Mouse (Mus musculus) kidney, adult 2 months (tissue): ENCODE measurements around the gene Ppp1r27. TPM values are rescaled to one million over a fixed set of nuclear protein-coding genes. Genes with fewer than 3 reads are reported as not detected.
"Not testable (repeated sequence)": the region's sequence is repeated elsewhere in the genome, so short reads cannot be mapped to it uniquely, and the experiment has no call there.

ENCODE experiments used
- DNase-seq: peaks from one replicate; pipeline ENCODE4 v3.0.0; 2021
- H3K27ac ChIP-seq: fragments of 200-500 bp; 2 replicates; pipeline ENCODE4 v1.5.1; 2012; ENCODE audit warnings: low read depth, low read length, control low read depth, inconsistent platforms; ENCODE audit not compliant: insufficient read depth
- H3K27me3 ChIP-seq: fragments of 200-500 bp; replicated peaks from 2 replicates; pipeline ENCODE4 v1.6.1; 2012; ENCODE audit warnings: mild to moderate bottlenecking, moderate library complexity, low read length, inconsistent platforms; ENCODE audit not compliant: control insufficient read depth, insufficient read depth
- H3K36me3 ChIP-seq: fragments of 200-500 bp; 2 replicates; pipeline ENCODE4 v1.6.1; 2012; ENCODE audit warnings: mild to moderate bottlenecking, moderate library complexity, low read length, inconsistent platforms; ENCODE audit not compliant: control insufficient read depth, insufficient read depth
- H3K4me1 ChIP-seq: fragments of 200-500 bp; 2 replicates; pipeline ENCODE4 v1.6.1; 2011; ENCODE audit warnings: low read length; ENCODE audit not compliant: control insufficient read depth, insufficient read depth
- H3K4me3 ChIP-seq: fragments of 200-500 bp; 2 replicates; pipeline ENCODE4 v1.5.1; 2011; ENCODE audit warnings: mild to moderate bottlenecking, low read depth, low read length, control low read depth; ENCODE audit not compliant: insufficient read depth
- CTCF ChIP-seq: fragments of 200-500 bp; conservative IDR thresholded peaks from 2 replicates; pipeline ENCODE4 v1.5.1; 2011; ENCODE audit warnings: low read depth, mild to moderate bottlenecking, control low read depth, low read length, moderate library complexity, mixed read lengths; ENCODE audit not compliant: insufficient read depth, insufficient read length
- POLR2A ChIP-seq: fragments of 200-500 bp; IDR thresholded peaks from one replicate; pipeline ENCODE4 v1.6.1; 2011; ENCODE audit warnings: low read depth, low read length, control low read depth
- WGBS: fragments of 180-500 bp; shearing (Covaris S2); methylation state at CpG from one replicate; pipeline ENCODE4 v1.1.7; 2018; 5-methylcytosine and 5-hydroxymethylcytosine counted together
- polyA plus RNA-seq: library from polyadenylated mRNA; depleted of rRNA; stranded (reverse); fragments of >200 nt; gene quantifications from 2 replicates; pipeline ENCODE4 v1.2.3, GENCODE M21; 2012

Gene Ppp1r27
- polyA plus RNA-seq, 1 experiment: 9.5 TPM

DNA sequence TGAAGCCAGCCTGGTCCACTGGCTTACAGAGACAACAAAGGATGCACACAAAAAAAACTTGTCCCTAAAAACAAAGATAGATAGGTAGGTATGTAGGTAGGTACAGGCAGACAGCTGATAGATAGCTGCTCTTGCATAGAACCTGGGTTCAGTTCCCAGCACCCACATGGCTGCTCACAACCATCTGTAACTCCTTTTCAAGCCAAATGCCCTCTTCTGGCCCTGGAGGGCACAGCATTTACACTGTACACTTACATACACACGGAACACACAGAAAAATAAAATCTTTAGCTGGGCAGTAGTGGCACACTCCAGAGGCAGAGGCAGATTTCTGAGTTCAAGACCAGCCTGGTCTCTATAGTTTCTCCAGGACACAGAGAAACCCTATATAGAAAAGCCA lies 33.0 kb upstream of the Ppp1r27 start:
- DNase-seq: no peak
- WGBS: 95% methylated on average over 1 of the region's 1 CpGs
- no peak overlapping the region for H3K4me3 ChIP-seq
- TF ChIP-seq CTCF (no peak), POLR2A (no peak)
- H3K27ac ChIP-seq: no peak overlapping the region
- H3K27me3 ChIP-seq: no peaks in the 10 kb centered on the region
- peaks cover under 1% of the 10 kb centered on the region; the same call in 1 of the 2 replicates for H3K36me3 ChIP-seq
- peaks cover 16% of the 10 kb centered on the region for H3K4me1 ChIP-seq

- 95% methylated on average over 2 of the region's 2 CpGs for WGBS
- not testable (repeated sequence) for H3K27ac ChIP-seq, H3K27me3 ChIP-seq, H3K4me3 ChIP-seq, DNase-seq, H3K36me3 ChIP-seq
- peaks cover 25% of the 10 kb centered on the region for H3K4me1 ChIP-seq
Measured at GRCm38 (mm10) chr11:120582982-120583293, 32.0 kb upstream of the Ppp1r27 start.

GRCm38 (mm10) chr11:120582268-120582981 lies 31.5 kb upstream of the Ppp1r27 start:
- H3K27ac ChIP-seq: peak overlapping the region; percentile 98; the same call in 1 of the 2 replicates
- DNase-seq: peak; percentile 67
- H3K27me3 ChIP-seq: no peaks in the 10 kb centered on the region
- H3K4me3 ChIP-seq: peak overlapping the region; percentile 95; the same call in 1 of the 2 replicates
- 61% methylated on average over 8 of the region's 8 CpGs for WGBS
- TF ChIP-seq POLR2A: no peak
- 0 out of 2 replicates have a peak, but pooled peaks have one; percentile 13 for TF ChIP-seq CTCF
- H3K36me3 ChIP-seq: peaks cover 3% of the 10 kb centered on the region
- H3K4me1 ChIP-seq: peaks cover 29% of the 10 kb centered on the region

GRCm38 (mm10) chr11:120581490-120582267 lies 30.7 kb upstream of the Ppp1r27 start, which contains the start of gene Arhgdia:
TSS of gene Arhgdia (minus strand) at chr11:120581624.
- H3K27ac ChIP-seq: peak within 1 kb of the TSS; percentile 98
- H3K4me3 ChIP-seq: peak within 1 kb of the TSS; percentile 95
- TF ChIP-seq POLR2A: peak; percentile 66
- TF ChIP-seq CTCF: peak; percentile 26; the same call in 1 of the 2 replicates
- no peaks in the 10 kb centered on the region for H3K27me3 ChIP-seq
- peaks cover 34% of the 10 kb centered on the region for H3K4me1 ChIP-seq
- H3K36me3 ChIP-seq: peaks cover 3% of the 10 kb centered on the region
- DNase-seq: peak; percentile 91
- WGBS: 4% methylated on average over 73 of the region's 75 CpGs

- TF ChIP-seq CTCF (no peak), POLR2A (no peak)
- Histone ChIP-seq H3K36me3 (peaks cover 3% of the 10 kb centered on the region), H3K4me1 (peaks cover 38% of the 10 kb centered on the region), H3K27me3 (no peaks in the 10 kb centered on the region), H3K27ac (peak overlapping the region; percentile 98), H3K4me3 (peak overlapping the region; percentile 95)
- DNase-seq: peak; percentile 51
- under 1% methylated on average over 44 of the region's 44 CpGs for WGBS
Measured at GRCm38 (mm10) chr11:120580871-120581331, 30.0 kb upstream of the Ppp1r27 start.

DNA sequence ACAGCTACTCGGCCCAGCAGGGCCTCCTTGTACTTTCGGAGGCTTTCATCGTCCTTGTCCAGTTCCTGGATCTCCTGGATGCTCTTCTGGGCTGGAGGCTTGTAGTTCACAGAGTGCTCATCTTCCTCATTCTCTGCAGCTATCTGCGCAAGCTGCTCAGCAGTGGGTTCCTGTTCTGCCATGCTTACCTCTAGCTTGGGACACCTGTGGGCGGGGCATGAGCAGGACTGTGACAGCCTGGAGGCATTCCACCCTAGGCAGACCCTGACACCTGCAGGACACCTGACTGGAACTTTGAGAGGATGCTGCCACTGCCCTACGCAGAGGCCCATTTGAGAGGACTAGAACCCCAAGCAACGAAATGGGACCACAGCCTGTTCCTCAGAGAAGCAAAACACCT lies 29.3 kb upstream of the Ppp1r27 start:
- TF ChIP-seq CTCF: no peak
- TF ChIP-seq POLR2A: no peak
- Histone ChIP-seq H3K27me3 (no peaks in the 10 kb centered on the region), H3K4me3 (peak overlapping the region; percentile 95), H3K4me1 (peaks cover 38% of the 10 kb centered on the region), H3K36me3 (peaks cover 3% of the 10 kb centered on the region), H3K27ac (peak overlapping the region; percentile 98)
- 31% methylated on average over 7 of the region's 7 CpGs for WGBS
- DNase-seq: peak; percentile 49

DNA sequence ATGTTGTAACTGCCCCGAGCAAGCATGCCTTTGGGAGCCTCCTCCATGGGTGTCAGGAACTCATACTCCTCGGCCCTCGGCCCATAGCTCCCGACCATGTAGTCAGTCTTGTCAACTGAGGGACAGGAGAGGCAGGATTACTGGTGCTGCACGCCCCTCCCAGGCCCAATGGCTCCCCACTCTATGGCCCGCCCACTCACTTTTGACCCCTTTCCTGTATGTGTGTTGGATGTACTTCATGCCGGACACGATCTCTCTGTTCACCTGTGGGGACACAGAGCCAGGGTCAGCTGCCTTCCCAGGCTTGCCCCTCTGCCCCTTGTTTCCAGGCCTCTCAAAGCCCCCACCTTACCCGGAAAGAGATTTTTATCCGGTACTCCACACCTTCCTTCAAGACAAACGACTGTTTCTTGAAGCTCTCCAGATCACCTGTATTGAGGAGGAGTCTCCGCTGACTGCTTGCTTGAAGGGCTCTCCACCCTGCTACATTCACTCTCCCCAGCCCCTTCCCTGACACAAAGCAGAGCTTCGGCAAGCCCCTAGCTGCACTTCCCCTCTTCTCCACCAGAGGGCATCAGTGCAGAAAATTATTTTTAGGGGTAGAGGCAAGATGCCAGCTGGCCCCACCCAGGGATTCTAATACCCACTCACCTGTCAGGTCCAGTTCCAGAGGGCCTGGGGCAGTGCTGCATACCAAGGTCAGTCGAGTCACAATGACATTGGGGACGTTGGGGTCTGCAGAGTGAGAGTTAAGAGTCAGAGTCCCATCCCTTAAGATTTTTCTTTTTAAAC lies 28.6 kb upstream of the Ppp1r27 start:
- H3K4me1 ChIP-seq: peaks cover 38% of the 10 kb centered on the region
- 39% methylated on average over 15 of the region's 15 CpGs for whole genome bisulfite sequencing
- H3K27me3 ChIP-seq: no peaks in the 10 kb centered on the region
- peak; percentile 75 for DNase-seq
- peaks cover 3% of the 10 kb centered on the region for H3K36me3 ChIP-seq
- TF ChIP-seq POLR2A (no peak), CTCF (peak; percentile 72)
- peak overlapping the region; percentile 95 for H3K4me3 ChIP-seq
- H3K27ac ChIP-seq: peak overlapping the region; percentile 98
